Comparison of ENCODE assay signal across 7 mouse cellular contexts in genomic region chr7:4940068-4940479, GRCm38 (mm10). TPM values are rescaled to one million over a fixed set of nuclear protein-coding genes. Genes with fewer than 3 reads are reported as not detected.
DNase-seq lines count a peak whose midpoint lies in the region; ATAC-seq and TF ChIP-seq lines count a peak whose summit lies in the region.

No protein-coding gene starts in this region.

- H3K9me3 ChIP-seq in forebrain, embryonic 10.5 days = no peaks in the 10 kb centered on the region; the same call in 1 of the 2 replicates
- H3K9me3 ChIP-seq in hindbrain, embryonic 15.5 days = no peaks in the 10 kb centered on the region
- no peaks in the 10 kb centered on the region for H3K9me3 ChIP-seq in midbrain, embryonic 13.5 days

- intact Hi-C loops in left cerebral cortex, postnatal 25 days (cut with DNase I) = loop anchor here (1.0 to 5.0 kb wide), 2 partner anchors 73 to 129 kb away; no protein-coding TSS in a partner anchor

- H3K9ac ChIP-seq in hindbrain, embryonic 15.5 days = no peak overlapping the region
- no peak overlapping the region for H3K9ac ChIP-seq in midbrain, embryonic 13.5 days (replicated peaks)

- peak; percentile 76 for DNase-seq in Muller cell, postnatal 12 days (ENCODE audit: inconsistent ontology term)
- DNase-seq in brain, embryonic 14.5 days (ENCODE audit: low read depth) = peak; percentile 84
- peak; percentile 81 for DNase-seq in forebrain, embryonic 10.5 days (ENCODE audit: extremely low spot score, low spot score)
- peak; percentile 79 to 83 for DNase-seq in left cerebral cortex, postnatal 25 days (ENCODE audit: low spot score in 2 of 2)
- peak; percentile 68 for DNase-seq in spleen, adult 12 weeks (ENCODE audit: low spot score)

- H3K4me2 ChIP-seq in hindbrain, embryonic 15.5 days = no peak overlapping the region
- H3K4me2 ChIP-seq in midbrain, embryonic 13.5 days (replicated peaks) = no peak overlapping the region

- no peak overlapping the region for H3K27ac ChIP-seq in forebrain, embryonic 10.5 days
- H3K27ac ChIP-seq in hindbrain, embryonic 15.5 days (replicated peaks) = no peak overlapping the region
- no peak overlapping the region for H3K27ac ChIP-seq in midbrain, embryonic 13.5 days

- H3K4me1 ChIP-seq in forebrain, embryonic 10.5 days = peaks cover 7% of the 10 kb centered on the region
- H3K4me1 ChIP-seq in hindbrain, embryonic 15.5 days (replicated peaks) = no peaks in the 10 kb centered on the region
- no peaks in the 10 kb centered on the region for H3K4me1 ChIP-seq in midbrain, embryonic 13.5 days (replicated peaks)

- no peaks in the 10 kb centered on the region for H3K36me3 ChIP-seq in forebrain, embryonic 10.5 days (replicated peaks)
- H3K36me3 ChIP-seq in hindbrain, embryonic 15.5 days = no peaks in the 10 kb centered on the region
- H3K36me3 ChIP-seq in midbrain, embryonic 13.5 days = no peaks in the 10 kb centered on the region

- H3K27me3 ChIP-seq in forebrain, embryonic 10.5 days (ENCODE audit: poor library complexity, severe bottlenecking) = no peaks in the 10 kb centered on the region
- H3K27me3 ChIP-seq in hindbrain, embryonic 15.5 days = no peaks in the 10 kb centered on the region
- H3K27me3 ChIP-seq in midbrain, embryonic 13.5 days = no peaks in the 10 kb centered on the region

- no peak overlapping the region for H3K4me3 ChIP-seq in forebrain, embryonic 10.5 days
- H3K4me3 ChIP-seq in hindbrain, embryonic 15.5 days = no peak overlapping the region
- no peak overlapping the region for H3K4me3 ChIP-seq in midbrain, embryonic 13.5 days (replicated peaks)

- no peak for TF ChIP-seq POLR2A in brain, embryonic 14.5 days (IDR thresholded peaks at IDR 0.05; ENCODE audit: borderline replicate concordance, extremely low read depth, insufficient read depth, insufficient read length, poor library complexity, severe bottlenecking)

- ATAC-seq in hindbrain, embryonic 15.5 days (ENCODE audit: low FRiP score, low read depth) = peak; percentile 63; the same call in 1 of the 2 replicates
- peak; percentile 53 for ATAC-seq in midbrain, embryonic 13.5 days

- 20% methylated on average over 9 of the region's 9 CpGs for WGBS in forebrain, embryonic 10.5 days
- 17% methylated on average over 9 of the region's 9 CpGs for WGBS in hindbrain, embryonic 15.5 days
- WGBS in midbrain, embryonic 13.5 days = 22% methylated on average over 9 of the region's 9 CpGs

- TF ChIP-seq CTCF in brain, embryonic 14.5 days (IDR thresholded peaks at IDR 0.05; ENCODE audit: borderline replicate concordance, extremely low read depth, insufficient read depth, insufficient read length) = peak; percentile 82

RNA-seq across cellular contexts. Expression of gene Ssc5d, which starts 14.5 kb away (rescaled TPM):
- 2.3 and 3.6 TPM in 2 replicates for polyA plus RNA-seq in brain, embryonic 14.5 days (2012; rRNA removed)
- polyA plus RNA-seq in forebrain, embryonic 10.5 days (2016; fragmentation: Nextera tagmentation; extraction: Ambion mirVana) = 1.2 and 1.3 TPM in 2 replicates
- polyA plus RNA-seq in hindbrain, embryonic 15.5 days (2015; fragmentation: Nextera tagmentation; extraction: Ambion mirVana) = 1.2 and 1.3 TPM in 2 replicates
- total RNA-seq in left cerebral cortex, postnatal 25 days (2021) = 1 to 10 TPM; 2.3 to 2.4 TPM
- polyA plus RNA-seq in midbrain, embryonic 13.5 days (2015; fragmentation: Nextera tagmentation; extraction: Ambion mirVana) = 0.88 and 0.98 TPM in 2 replicates

RNA-seq across cellular contexts. Expression of gene Nat14, which starts 18.2 kb away (rescaled TPM):
- polyA plus RNA-seq in brain, embryonic 14.5 days (2012; rRNA removed) = 27.3 and 27.9 TPM in 2 replicates
- 8.1 and 8.3 TPM in 2 replicates for polyA plus RNA-seq in forebrain, embryonic 10.5 days (2016; fragmentation: Nextera tagmentation; extraction: Ambion mirVana)
- 35.3 and 35.8 TPM in 2 replicates for polyA plus RNA-seq in hindbrain, embryonic 15.5 days (2015; fragmentation: Nextera tagmentation; extraction: Ambion mirVana)
- total RNA-seq in left cerebral cortex, postnatal 25 days (2021) = 100 to 1,000 TPM in 1 of 2 experiments, 10 to 100 TPM in 1; 94.4 to 103 TPM
- 29.5 and 31.1 TPM in 2 replicates for polyA plus RNA-seq in midbrain, embryonic 13.5 days (2015; fragmentation: Nextera tagmentation; extraction: Ambion mirVana)

RNA-seq across cellular contexts. Expression of gene Sbk2, which starts 24.1 kb away (rescaled TPM):
- polyA plus RNA-seq in brain, embryonic 14.5 days (2012; rRNA removed) = 0.14 TPM in 2 replicates
- 0.11 TPM in 1 of 2 replicates, not detected in the other for polyA plus RNA-seq in forebrain, embryonic 10.5 days (2016; fragmentation: Nextera tagmentation; extraction: Ambion mirVana)
- 0.12 and 0.18 TPM in 2 replicates for polyA plus RNA-seq in hindbrain, embryonic 15.5 days (2015; fragmentation: Nextera tagmentation; extraction: Ambion mirVana)
- total RNA-seq in left cerebral cortex, postnatal 25 days (2021) = not detected
- 0.12 and 0.13 TPM in 2 replicates for polyA plus RNA-seq in midbrain, embryonic 13.5 days (2015; fragmentation: Nextera tagmentation; extraction: Ambion mirVana)

RNA-seq across cellular contexts. Expression of gene Zfp628, which starts 25.1 kb away (rescaled TPM):
- 16.7 and 21.7 TPM in 2 replicates for polyA plus RNA-seq in brain, embryonic 14.5 days (2012; rRNA removed)
- 4.1 and 4.2 TPM in 2 replicates for polyA plus RNA-seq in forebrain, embryonic 10.5 days (2016; fragmentation: Nextera tagmentation; extraction: Ambion mirVana)
- 3.5 and 4.2 TPM in 2 replicates for polyA plus RNA-seq in hindbrain, embryonic 15.5 days (2015; fragmentation: Nextera tagmentation; extraction: Ambion mirVana)
- total RNA-seq in left cerebral cortex, postnatal 25 days (2021) = 10 to 100 TPM; 14.3 to 14.6 TPM
- 4.3 and 4.4 TPM in 2 replicates for polyA plus RNA-seq in midbrain, embryonic 13.5 days (2015; fragmentation: Nextera tagmentation; extraction: Ambion mirVana)

RNA-seq across cellular contexts. Expression of gene Sbk3, which starts 30.9 kb away (rescaled TPM):
- 1.1 and 2.0 TPM in 2 replicates for polyA plus RNA-seq in brain, embryonic 14.5 days (2012; rRNA removed)
- 0.10 TPM in 1 of 2 replicates, not detected in the other for polyA plus RNA-seq in forebrain, embryonic 10.5 days (2016; fragmentation: Nextera tagmentation; extraction: Ambion mirVana)
- 0.49 and 0.62 TPM in 2 replicates for polyA plus RNA-seq in hindbrain, embryonic 15.5 days (2015; fragmentation: Nextera tagmentation; extraction: Ambion mirVana)
- total RNA-seq in left cerebral cortex, postnatal 25 days (2021) = under 1 TPM; 0.34 to 0.85 TPM
- 0.10 and 0.13 TPM in 2 replicates for polyA plus RNA-seq in midbrain, embryonic 13.5 days (2015; fragmentation: Nextera tagmentation; extraction: Ambion mirVana)
